Mouse (Mus musculus): ENCODE results near the gene R3hdm2.

DNA sequence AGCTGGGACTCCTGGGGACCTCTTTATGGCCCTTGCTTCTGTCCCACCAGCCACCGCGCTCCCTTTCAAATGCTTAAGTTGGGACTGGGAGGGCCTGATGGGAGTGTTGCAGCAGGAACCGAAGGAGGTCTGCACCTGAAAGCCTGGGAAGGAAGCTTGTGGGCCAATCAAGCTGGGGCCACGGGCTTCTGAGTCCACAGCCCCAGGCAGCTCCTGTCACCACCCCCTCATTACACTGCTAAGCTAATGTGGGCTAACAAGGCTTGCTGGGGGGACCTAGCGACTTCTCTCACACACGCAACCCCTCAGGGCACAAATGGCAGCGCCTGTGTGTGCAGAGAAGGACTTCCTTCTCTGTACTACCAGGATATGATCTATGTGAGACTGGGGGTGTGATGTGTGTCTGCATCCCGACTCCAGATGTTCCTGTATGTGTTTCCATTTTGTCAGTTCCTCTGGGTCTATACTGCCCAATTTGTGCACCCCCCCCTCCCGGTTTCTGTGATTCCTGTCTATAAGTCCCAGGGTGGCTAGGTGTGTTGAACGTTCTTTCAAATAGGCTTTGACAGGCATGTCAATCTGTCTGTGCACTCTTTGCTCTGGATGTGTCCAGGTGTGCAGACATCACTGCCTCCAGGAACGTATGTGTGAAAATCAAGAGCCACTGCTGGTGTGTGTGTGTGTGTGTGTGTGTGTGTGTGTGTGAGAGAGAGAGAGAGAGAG is 130.9 kb downstream of the R3hdm2 start:
- TF ChIP-seq CHD2 (IDR thresholded peaks at IDR 0.05; ENCODE audit: low read length) (no peak), POLR2A (IDR thresholded peaks at IDR 0.05; ENCODE audit: control insufficient read depth in 1 of 2, insufficient read depth in 1 of 2, low read depth in 1 of 2, low read length in 2 of 2, poor library complexity in 1 of 2) (no peak), EP300 (IDR thresholded peaks at IDR 0.05; ENCODE audit: low read depth in 1 of 2, low read length in 2 of 2) (no peak), ELF1 (IDR thresholded peaks at IDR 0.05; ENCODE audit: low read depth, low read length) (no peak), CTCF (IDR thresholded peaks at IDR 0.05 in 2 of 3, conservative IDR thresholded peaks at IDR 0.05 in 1 of 3; ENCODE audit: control insufficient read depth in 1 of 3, insufficient read depth in 1 of 3, low read depth in 2 of 3, low read length in 3 of 3, poor library complexity in 1 of 3, severe bottlenecking in 1 of 3) (no peak)

Data from MEL (cell line).